Mouse (Mus musculus): ENCODE measurements around the gene Sez6. TPM values are rescaled to one million over a fixed set of nuclear protein-coding genes. Genes with fewer than 3 reads are reported as not detected.

Sez6 gene
- polyA plus RNA-seq, 1 experiment: 0.21 TPM

GRCm38 (mm10) chr11:77950125-77950685 lies 19.6 kb downstream of the Sez6 start:
- no peak for DNase-seq (ENCODE audit: low spot score)

- DNase-seq (ENCODE audit: low spot score): no peak
Observed at GRCm38 (mm10) chr11:77950797-77951228, 20.2 kb downstream of the Sez6 start.

GRCm38 (mm10) chr11:77953671-77954070 lies 23.1 kb downstream of the Sez6 start:
- no peak for DNase-seq (ENCODE audit: low spot score)

- DNase-seq (ENCODE audit: low spot score): no peak
Observed at GRCm38 (mm10) chr11:77956428-77956827, 25.8 kb downstream of the Sez6 start.

- no peak for DNase-seq (ENCODE audit: low spot score)
Observed at GRCm38 (mm10) chr11:77958268-77958667, 27.7 kb downstream of the Sez6 start.

GRCm38 (mm10) chr11:77958932-77959331 lies 28.3 kb downstream of the Sez6 start:
- no peak for DNase-seq (ENCODE audit: low spot score)

GRCm38 (mm10) chr11:77960199-77960598 lies 29.6 kb downstream of the Sez6 start:
- no peak for DNase-seq (ENCODE audit: low spot score)

- no peak for DNase-seq (ENCODE audit: low spot score)
Observed at GRCm38 (mm10) chr11:77960898-77961297, 30.3 kb downstream of the Sez6 start.

- DNase-seq (ENCODE audit: low spot score): no peak
Observed at GRCm38 (mm10) chr11:77962946-77963345, 32.3 kb downstream of the Sez6 start.

- no peak for DNase-seq (ENCODE audit: low spot score)
Observed at GRCm38 (mm10) chr11:77964415-77965095, 34.0 kb downstream of the Sez6 start.

GRCm38 (mm10) chr11:77965101-77966036 lies 34.8 kb downstream of the Sez6 start:
- no peak for DNase-seq (ENCODE audit: low spot score)

GRCm38 (mm10) chr11:77966037-77966391 lies 35.4 kb downstream of the Sez6 start:
- no peak for DNase-seq (ENCODE audit: low spot score)

GRCm38 (mm10) chr11:77967114-77967513 lies 36.5 kb downstream of the Sez6 start:
- DNase-seq (ENCODE audit: low spot score): peak; percentile 41

GRCm38 (mm10) chr11:77968786-77969185 lies 38.2 kb downstream of the Sez6 start:
- no peak for DNase-seq (ENCODE audit: low spot score)

- no peak for DNase-seq (ENCODE audit: low spot score)
Observed at GRCm38 (mm10) chr11:77970718-77971117, 40.1 kb downstream of the Sez6 start.

- no peak for DNase-seq (ENCODE audit: low spot score)
Observed at GRCm38 (mm10) chr11:77973520-77973919, 42.9 kb downstream of the Sez6 start.

- no peak for DNase-seq (ENCODE audit: low spot score)
Observed at GRCm38 (mm10) chr11:77974325-77974724, 43.7 kb downstream of the Sez6 start.

GRCm38 (mm10) chr11:77975873-77976272 lies 45.3 kb downstream of the Sez6 start:
- DNase-seq (ENCODE audit: low spot score): no peak

GRCm38 (mm10) chr11:77978161-77978560 lies 47.6 kb downstream of the Sez6 start:
- no peak for DNase-seq (ENCODE audit: low spot score)

- DNase-seq (ENCODE audit: low spot score): no peak
Observed at GRCm38 (mm10) chr11:77979221-77979809, 48.7 kb downstream of the Sez6 start.

- DNase-seq (ENCODE audit: low spot score): no peak
Observed at GRCm38 (mm10) chr11:77980281-77981204, 49.9 kb downstream of the Sez6 start.
